Mouse (Mus musculus) retina, adult 2 months (tissue): ENCODE data around the gene Gstm5.
A peak's percentile ranks its signal among the peaks of the same experiment; 100 is the strongest.
"Not testable (repeated sequence)": the region's sequence is repeated elsewhere in the genome, so short reads cannot be mapped to it uniquely, and the experiment has no call there.

Source experiments
- DNase-seq: peaks from one replicate; pipeline ENCODE4 v3.0.0-alpha.2; 2012; ENCODE audit warnings: low read depth, low spot score

The Gstm5 gene

DNA sequence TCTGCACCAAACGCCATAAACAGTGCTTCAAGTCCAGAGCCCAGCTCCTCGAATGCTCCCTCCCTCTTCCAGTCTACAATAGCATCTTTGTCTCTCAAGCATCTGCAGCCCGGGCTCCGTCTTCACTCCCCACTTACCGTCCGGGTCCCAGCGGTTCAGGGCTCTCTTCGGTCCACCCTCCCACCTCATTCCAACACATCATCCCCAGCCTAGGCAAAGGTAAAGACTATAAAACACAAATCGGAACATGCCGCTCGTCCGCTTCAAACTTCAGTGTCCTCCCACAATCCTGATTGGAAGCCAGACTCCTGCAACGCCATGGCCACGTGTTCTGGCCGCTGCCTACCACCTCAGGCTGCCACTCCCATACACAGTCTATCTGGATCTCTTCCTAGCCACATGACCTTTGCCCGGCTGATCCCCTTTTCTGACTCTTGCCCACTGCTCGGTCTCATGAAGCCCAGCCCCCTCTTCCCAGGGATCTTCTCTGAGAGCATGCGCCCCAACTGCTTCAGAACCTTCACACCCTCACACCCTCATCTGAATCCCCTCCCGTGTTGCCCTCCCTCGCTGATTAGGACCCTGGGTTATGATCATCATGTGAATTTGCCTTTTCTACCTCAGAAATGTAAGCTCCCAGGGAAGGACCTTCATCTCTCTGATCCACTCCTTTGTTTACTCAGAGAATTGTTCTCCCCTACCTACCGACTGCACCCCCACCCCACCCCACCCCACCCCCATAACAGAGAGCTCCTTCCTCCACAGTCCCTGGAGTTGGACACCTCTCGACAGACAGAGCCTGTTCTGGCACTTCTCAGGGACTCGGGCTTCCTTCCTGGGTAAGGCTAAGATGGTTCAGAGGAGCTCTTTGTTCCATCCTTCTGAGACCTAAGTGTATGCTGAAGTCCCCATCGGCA lies 22.0 kb upstream of the Gstm5 start:
- DNase-seq = no peak

DNA sequence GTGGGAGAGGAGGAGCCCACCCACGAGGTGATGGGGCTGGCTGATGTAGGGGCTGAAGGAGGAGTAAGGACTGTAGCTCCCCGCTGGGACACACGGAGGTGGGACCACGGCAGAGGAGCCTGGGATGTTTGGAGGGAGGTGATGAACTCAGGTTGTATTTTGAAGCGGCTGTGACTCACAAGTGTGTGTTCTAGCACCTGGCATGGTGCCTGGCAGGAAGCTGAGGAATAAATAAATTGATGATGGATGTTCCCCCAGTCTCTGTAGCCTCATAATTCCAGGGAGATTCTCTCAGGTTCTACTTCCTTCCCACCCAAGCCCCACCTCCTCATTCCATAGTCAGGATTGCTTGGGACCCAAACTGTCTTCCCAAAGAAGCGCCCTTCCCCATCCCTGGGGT lies 20.4 kb upstream of the Gstm5 start:
- DNase-seq = no peak

DNA sequence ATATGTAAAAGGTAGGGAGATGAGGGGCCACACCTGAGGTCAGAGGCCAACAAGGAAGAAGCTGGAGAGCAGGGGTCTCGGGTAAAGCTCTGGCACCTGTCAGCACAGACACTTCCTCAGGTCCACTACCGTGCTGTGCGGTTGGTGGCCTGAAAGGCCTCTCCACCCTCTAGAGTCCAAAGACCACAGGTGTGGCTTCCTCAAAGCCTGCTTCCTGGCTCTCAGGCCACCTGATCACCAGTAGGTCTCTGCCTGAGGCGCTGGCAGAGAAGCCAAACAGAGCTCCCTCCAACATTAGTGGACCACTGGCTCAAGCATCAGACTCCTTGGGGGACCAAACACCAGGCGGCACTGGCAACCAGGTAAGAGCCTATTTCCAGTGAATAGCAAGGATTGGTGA lies 18.6 kb upstream of the Gstm5 start, which contains the start of gene Eps8l3:
TSS of gene Eps8l3 (plus strand) at position 225 of the 400 bp plus-strand sequence.
- no peak for DNase-seq

DNA sequence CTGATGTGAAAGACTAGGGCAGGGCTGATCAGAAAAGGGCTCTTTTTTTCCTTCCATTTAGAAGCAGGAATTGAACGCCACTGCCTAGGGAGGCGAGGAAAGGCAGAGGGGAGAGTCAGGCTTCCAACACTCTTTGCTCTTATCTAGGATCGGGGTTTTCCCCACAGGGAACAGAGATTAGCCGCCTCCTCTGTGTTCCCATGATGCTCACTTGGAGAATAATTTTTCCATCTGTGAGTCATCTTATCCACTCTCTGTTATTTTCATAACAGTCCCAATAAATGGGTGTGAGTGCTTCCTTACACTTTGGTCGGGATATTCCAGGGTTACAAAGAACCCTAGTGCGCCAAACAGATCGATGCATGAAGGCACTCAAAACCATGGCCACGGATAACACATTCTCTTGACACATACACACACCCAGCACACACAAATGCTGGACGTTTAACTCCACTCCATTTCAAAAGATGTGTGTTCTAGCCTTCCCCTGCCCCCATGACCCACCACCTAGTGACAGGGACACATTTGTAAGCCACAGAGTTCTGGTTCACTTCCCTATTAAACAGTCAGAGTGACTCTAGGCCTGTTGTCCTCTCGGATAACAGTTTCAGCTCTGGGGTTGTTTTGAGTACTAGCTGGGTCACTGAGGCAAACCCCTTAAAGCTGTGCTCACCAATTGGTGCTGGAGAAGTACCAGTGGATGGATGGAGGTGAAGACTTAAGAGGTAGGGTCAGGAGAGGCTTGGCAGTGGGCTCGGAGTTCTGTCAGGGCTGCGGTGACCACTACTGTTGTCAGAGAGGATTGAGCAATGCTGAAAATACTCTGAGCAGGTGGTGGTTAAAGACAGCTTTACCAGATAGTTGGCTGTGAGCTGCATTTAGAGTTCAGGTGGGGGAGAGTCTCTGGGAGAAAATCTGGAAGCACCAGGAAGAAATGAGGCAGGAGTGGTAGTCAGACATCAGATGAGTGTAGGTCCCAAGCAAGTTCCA lies 17.6 kb upstream of the Gstm5 start:
- DNase-seq = no peak

DNA sequence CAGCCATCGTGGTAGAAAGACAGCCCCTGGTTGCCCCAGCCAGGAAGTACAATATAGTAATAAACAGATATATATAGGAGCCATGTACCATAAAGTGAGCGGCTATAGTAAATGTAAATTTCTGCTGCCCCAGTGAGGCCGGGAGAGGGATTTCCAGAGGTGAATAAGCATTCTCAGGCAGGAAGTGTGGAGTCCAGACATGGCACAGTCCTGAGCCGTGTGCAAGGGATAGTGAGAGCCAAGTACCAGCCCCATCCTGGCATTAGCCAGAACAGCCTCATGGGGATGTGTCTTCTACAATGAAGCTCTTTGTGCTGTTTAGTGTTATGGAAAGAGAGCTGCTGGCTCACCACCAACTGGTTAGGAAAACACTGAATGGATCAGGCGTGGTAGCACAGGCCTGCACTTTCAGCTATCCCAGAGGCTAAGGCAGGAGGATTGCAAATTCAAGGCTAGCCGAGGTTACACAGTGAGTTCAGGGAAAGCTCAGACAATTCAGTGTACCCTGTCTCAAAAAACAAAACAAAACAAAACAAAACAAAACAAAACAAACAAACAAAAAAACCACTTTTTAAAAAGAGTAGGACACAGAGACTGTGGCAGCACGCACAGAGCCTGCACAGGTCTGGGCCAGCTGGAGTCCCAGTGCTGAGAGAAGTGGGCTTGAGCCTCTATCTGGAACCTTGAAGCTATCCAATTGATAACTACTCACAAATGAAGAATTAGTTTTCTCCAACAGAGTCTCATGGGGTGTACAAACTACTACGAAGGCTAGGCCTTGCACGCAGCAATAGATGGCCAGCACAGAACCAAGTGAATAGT lies 7.7 kb upstream of the Gstm5 start:
- no peak for DNase-seq

DNA sequence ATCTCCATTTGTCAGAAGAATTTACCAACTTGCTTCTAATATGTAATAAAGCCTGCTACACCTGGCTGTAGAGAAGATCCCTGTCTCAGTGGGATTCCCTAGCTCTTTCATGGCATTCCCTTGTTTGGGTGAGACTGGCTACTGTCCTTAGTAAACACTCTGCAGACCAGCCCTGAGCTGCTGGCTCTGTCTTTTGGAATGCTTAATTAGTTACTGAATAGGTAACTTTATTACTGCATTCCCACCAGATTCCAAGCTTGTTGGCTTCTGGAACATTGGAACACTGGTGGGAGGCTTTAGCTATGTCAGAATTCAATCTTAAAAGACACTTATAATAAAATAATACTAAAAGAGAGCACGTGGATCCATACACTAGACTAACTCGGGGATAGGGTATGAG lies 6.4 kb upstream of the Gstm5 start:
- not testable (repeated sequence) for DNase-seq

DNA sequence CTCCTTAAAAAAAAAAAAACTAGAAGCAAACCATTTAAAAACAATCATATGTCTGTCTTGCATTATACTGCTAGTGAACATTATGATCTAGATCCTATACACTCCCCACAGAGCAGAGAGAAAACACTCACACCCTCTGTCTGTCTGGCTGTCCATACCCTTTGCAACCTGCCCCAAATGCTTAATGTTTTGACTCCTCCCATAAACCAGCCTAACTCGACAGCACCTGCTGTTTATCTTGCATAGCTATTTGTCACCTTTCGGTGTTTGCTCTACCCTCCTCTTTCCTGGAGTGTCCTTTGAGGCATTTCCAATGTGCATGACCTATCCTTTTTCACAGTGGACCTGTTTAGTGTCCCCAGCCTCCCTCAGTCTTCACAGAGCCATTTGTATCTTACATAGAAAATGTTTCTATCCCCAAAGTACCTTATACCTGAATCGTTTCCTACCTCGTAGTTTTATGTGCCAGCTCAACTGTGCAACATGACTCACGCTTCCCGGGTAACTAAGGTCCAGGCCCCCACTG lies 364 bp upstream of the Gstm5 start:
- no peak for DNase-seq

DNA sequence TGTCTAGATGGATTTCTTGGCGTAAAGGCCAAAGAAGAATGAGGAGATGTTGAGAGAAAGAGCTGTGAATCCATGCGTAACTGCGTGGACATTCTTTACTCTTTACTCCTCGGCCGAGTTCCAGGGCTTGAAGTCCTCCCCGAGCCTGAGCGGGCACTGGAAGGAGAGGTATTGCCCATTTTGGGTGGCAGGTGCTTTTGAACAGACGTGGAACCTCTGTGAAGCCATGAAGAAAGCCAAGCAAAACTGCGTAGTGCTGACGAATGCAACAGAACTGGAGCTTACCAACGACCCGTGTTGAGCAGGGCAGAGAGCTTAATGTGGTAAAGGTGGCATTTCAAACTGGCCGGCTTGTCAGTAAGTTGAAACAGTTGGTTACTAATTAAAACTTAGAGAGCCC lies 3.1 kb downstream of the Gstm5 start:
- no peak for DNase-seq

DNA sequence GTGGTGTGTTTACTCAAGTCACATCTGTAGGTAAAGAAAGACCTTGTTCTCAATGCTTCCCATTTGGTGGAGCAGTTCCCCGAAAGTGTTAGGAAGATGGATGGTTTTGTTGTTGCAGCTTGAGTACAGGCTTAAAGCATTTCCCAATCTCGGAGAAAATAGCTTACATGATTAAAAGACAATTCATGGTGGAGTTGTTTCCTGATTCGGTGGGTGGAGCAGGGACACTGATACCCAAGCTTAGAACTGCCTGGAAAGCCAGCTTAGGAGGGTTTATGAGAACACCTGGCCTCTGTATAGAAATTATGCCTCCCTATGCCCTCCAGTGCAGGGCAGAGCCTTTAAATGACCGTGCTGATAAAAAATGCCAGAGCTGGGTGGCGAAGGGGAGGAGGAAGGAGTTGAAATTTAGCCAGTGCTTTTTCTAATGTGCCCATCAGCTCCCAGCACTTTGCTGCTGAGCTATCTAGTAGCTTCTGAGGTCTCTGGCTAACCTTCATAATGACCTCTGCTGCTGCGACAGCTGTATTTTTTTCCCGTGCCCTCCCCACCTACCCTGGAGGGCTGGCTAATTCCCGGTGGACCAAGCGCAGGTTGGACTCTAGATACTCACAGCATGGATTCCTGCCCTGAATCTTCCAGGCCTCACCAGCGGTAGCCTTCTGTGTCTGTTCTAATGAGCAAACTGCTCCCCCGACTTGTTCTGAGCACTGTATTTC lies 5.5 kb downstream of the Gstm5 start:
- DNase-seq = no peak

DNA sequence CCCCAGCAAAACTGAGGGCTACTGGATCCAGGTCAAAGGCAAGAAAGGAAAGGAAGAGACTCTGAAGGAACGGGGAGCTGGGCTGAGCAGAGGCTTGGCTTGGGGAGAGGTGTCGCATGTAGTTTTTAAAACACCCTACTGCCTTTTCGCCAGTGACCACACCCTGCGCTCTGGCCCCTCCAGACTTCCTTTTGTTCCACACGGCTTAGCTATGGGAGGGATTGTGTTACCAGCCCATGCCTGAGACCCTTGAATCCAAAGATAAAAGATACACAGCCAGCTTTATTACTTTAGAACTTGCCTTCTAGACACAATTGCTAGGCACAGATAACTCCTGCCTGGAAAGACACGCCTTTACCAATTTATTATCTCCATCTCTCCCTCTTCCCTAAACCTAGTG lies 10.3 kb downstream of the Gstm5 start:
- no peak for DNase-seq

DNA sequence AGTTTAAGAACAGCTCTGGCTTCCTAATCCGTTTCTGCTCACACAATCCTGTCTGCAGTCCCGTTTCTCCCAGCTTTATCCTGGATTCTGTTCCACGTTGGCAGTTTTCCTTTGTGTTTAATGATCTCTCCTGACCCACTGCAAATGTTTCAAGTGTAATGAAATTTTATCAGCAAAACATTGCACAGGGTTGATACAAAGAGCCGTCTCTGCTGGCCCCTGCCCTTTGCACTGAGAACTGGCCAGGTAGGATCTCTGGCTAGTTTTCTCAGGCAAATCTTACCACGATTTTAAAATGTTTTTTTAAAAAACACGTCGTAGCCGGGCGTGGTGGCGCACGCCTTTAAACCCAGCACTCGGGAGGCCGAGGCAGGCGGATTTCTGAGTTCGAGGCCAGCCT lies 21.1 kb downstream of the Gstm5 start:
- DNase-seq = no peak

DNA sequence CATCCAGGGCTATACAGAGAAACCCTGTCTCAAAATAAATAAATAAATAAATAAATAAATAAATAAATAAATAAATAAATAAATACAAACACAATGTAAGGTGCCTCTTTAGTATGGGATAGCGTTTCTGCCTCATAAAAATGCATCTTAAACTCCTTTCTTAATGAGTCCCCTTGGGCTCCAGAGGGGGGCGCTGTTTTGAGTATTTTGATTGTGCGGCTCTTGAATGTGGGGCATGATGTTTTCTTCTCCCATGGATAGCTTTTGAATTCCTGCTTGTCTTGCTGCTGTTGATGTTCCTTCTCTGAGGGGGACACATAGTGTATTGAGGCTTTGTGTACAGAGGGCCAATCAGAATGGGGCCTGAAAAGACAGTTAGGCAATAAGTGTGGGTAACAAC lies 21.5 kb downstream of the Gstm5 start:
- no peak for DNase-seq

DNA sequence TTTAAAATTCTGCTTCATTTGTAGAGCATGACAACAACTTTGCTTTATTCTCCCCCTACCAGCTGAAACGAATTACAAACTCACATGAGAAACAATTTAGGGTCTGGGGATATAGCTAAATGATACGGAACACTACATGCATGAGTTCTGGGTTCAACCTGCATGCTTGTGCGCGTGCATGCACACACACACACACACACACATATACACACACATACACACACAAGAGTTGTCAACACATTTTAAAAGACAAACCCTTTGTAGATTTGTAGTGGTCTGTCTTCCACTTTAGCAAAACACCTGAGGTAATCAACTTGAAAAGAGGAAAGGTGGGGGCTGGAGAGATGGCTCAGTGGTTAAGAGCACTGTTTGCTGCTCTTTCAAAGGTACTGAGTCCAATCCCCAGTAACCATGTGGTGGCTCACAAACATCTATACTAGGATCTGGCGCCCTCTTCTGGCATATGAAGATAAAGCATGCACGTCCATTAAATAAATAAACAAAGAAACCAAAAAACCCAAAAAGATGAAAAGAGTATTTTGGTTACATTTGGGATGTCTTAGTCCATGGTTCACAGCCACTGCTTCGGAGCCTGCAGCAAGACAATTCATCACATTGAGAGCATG lies 22.3 kb downstream of the Gstm5 start:
- peak; percentile 34 for DNase-seq

DNA sequence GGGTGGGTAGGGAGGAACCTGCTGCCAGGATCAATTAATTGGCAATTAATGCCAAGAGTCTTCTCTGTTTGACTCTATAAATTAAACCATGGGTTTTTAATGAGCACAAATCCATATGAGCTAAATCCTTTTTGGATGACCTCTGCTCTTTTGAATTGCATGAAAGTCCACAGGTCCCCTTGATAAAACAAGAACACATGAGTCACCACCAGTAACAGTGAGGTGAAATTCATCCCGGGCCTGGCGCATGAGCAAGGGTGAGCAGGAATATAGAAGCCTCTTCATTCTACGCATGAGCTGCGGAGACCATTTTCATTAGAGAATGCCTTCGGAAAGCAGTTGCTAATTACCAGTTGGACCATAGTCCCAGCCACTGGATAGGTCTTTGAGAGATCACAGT lies 24.7 kb downstream of the Gstm5 start:
- DNase-seq = no peak

DNA sequence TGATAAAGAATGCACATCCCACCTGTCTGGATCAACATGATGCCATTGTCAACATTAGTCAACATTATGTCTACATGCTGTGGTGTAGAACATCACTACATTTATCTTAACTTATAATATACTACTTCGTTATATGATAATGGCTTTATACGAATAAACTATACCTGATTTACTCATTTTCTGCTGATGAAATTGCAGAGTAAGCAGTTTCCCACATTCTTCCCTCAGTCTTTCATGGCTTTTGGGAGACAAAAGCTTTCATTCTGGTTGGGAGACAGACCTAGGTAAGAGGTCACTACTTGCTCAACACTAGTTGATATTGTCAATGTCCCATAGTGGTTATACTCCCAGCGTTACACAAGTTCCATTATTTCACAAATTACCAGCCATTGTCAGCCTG lies 29.7 kb downstream of the Gstm5 start:
- DNase-seq = no peak

DNA sequence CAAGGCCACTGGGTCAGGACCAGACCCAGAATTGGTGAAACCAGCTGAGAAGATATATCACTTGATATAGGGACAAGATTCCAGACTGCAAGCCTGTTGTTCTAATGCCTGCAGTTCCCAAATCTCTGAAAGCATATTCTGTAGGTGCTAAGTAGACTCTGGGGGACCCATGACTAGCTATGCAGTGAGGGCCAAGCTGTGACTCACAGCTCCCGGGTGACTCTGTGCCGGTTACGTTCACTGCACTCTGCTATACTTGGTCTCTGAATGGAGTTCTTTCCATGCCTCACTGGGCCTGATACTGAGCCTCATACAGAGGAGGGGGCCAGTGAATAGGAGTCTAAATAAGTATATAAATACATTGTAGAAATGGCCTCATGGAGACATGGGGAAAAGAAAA lies 32.2 kb downstream of the Gstm5 start:
- no peak for DNase-seq

DNA sequence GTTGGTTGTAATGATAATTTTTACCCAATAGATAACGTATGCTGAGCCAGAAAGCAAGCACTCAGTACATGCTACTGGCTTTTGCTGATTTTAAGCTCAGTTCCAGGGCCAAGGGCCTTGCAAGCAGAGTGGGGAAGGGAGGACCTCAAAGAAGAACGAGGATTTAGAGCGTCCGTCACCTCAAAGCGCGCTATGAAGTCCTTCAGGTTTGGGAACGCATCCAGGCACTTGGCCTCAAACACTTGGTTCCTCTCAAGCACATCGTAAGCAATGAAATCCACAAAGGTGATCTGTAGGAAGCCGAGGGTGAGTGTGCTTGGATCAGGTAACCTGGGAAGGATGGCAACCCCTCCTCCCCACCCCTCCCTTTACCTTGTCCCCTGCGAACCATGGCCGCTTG lies 33.1 kb downstream of the Gstm5 start:
- no peak for DNase-seq

DNA sequence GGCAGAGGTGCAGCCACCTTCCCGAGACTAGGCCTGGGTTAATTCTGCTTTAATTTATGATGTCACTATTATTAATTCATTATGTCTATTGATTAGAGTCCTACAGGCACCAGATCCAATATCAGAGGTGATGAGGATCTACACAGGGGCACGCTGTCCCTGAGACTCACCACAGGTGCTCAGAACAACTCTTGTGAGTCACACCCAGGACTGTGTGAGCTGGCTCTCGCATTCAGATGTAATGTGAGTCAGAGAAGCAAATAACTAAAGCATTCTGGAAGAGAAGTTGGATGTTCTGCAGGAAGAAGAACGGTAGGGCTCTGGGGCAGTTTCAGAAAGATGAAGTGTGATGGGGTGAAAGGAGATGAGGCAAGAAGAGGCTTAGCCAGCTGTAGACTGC lies 33.6 kb downstream of the Gstm5 start:
- no peak for DNase-seq

DNA sequence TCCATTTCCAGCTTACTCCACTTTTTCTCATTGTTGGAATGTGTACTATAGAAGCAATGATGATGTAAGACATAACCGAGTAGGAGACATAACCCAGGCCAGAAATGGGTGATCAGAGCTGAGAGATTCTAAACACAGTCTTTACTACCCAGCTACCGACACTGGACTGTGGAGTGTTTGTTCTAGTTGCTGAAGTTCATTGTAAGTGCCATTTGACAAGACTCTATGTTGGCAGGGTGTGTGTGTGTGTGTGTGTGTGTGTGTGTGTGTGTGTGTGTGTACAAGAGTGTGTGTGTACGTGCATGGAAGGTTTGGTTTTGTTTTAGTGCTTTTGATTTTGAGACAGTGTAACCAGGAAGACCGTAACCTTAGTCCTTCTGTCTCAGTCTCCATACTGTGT lies 34.1 kb downstream of the Gstm5 start:
- DNase-seq = no peak

DNA sequence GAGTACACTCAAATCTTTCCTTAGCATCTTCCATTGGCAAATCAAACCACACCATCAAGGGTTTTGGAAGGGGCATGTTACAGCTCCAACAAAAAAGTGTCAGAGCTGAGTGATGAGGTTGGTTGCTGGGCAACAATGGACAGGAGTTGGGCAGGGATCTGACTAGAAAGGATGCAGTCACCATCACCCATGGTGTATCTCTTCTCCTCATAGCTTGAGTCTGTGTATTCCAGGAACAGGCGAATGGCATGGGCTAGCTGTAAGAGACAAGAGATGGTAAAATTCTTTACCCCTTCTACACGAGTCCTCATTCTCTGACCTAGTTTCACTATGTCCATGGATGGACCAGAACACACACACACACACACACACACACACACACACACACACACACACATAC lies 35.5 kb downstream of the Gstm5 start:
- no peak for DNase-seq
